Mouse (Mus musculus) spleen, adult 12 weeks (tissue): ENCODE measurements around the gene Smurf2.

ENCODE experiments used
- DNase-seq: peaks from one replicate; pipeline ENCODE4 v3.0.0; 2022; ENCODE audit warnings: low spot score

The Smurf2 gene

GRCm38 (mm10) chr11:106907253-106907652 is 13.3 kb downstream of the Smurf2 start:
- DNase-seq = no peak

- DNase-seq = no peak
Observed at GRCm38 (mm10) chr11:106905707-106906106, 14.8 kb downstream of the Smurf2 start.

GRCm38 (mm10) chr11:106899804-106900203 is 20.7 kb downstream of the Smurf2 start:
- no peak for DNase-seq

- no peak for DNase-seq
Observed at GRCm38 (mm10) chr11:106896561-106897168, 23.9 kb downstream of the Smurf2 start.

GRCm38 (mm10) chr11:106883656-106884055 is 36.9 kb downstream of the Smurf2 start:
- no peak for DNase-seq

- no peak for DNase-seq
Observed at GRCm38 (mm10) chr11:106872650-106873049, 47.9 kb downstream of the Smurf2 start.

- DNase-seq = no peak
Observed at GRCm38 (mm10) chr11:106851438-106851837, 69.1 kb downstream of the Smurf2 start.

- no peak for DNase-seq
Observed at GRCm38 (mm10) chr11:106842002-106842401, 78.5 kb downstream of the Smurf2 start.

GRCm38 (mm10) chr11:106828079-106828478 is 92.4 kb downstream of the Smurf2 start:
- no peak for DNase-seq

GRCm38 (mm10) chr11:106824403-106824802 is 96.1 kb downstream of the Smurf2 start:
- DNase-seq = no peak

- no peak for DNase-seq
Observed at GRCm38 (mm10) chr11:106823741-106824140, 96.8 kb downstream of the Smurf2 start.

- no peak for DNase-seq
Observed at GRCm38 (mm10) chr11:106822911-106823310, 97.6 kb downstream of the Smurf2 start.

- DNase-seq = no peak
Observed at GRCm38 (mm10) chr11:106822491-106822890, 98.0 kb downstream of the Smurf2 start.

GRCm38 (mm10) chr11:106821397-106821796 is 99.1 kb downstream of the Smurf2 start:
- DNase-seq = no peak

- no peak for DNase-seq
Observed at GRCm38 (mm10) chr11:106820972-106821371, 99.5 kb downstream of the Smurf2 start.

GRCm38 (mm10) chr11:106820252-106820651 is 100.3 kb downstream of the Smurf2 start:
- no peak for DNase-seq

- DNase-seq = no peak
Observed at GRCm38 (mm10) chr11:106819595-106819994, 100.9 kb downstream of the Smurf2 start.

GRCm38 (mm10) chr11:106818341-106818740 is 102.2 kb downstream of the Smurf2 start:
- no peak for DNase-seq

- DNase-seq = no peak
Observed at GRCm38 (mm10) chr11:106817808-106818207, 102.7 kb downstream of the Smurf2 start.

GRCm38 (mm10) chr11:106817156-106817555 is 103.4 kb downstream of the Smurf2 start:
- no peak for DNase-seq

- no peak for DNase-seq
Observed at GRCm38 (mm10) chr11:106816316-106816715, 104.2 kb downstream of the Smurf2 start.

- no peak for DNase-seq
Observed at GRCm38 (mm10) chr11:106815761-106816160, 104.8 kb downstream of the Smurf2 start.

GRCm38 (mm10) chr11:106815331-106815730 is 105.2 kb downstream of the Smurf2 start:
- DNase-seq = no peak

GRCm38 (mm10) chr11:106814601-106815320 is 105.8 kb downstream of the Smurf2 start:
- DNase-seq = no peak
